Mouse (Mus musculus): ENCODE measurements around the gene Ckb.

The Ckb gene

DNA sequence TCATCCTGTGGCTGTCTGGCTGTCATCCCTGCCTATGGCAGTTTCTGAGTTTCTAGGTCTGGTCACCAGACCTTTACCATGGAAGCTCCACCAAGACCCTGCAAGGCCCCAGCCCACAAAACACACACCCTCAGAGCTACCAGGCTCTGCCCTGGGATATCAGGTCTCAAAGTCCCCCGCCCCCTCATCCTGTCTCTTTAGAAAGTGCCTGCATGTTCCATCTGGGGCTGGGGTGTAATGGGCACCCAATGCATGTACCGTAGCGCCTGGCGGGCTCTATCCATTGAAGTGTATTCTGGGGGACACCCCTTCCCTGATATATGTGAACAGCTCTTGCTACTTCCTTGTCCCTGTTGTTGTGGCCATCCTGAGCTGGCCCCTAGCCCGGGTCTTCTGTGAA lies 20.8 kb upstream of the Ckb start:
- DNase-seq (ENCODE audit: low read depth, low spot score), result no peak

DNA sequence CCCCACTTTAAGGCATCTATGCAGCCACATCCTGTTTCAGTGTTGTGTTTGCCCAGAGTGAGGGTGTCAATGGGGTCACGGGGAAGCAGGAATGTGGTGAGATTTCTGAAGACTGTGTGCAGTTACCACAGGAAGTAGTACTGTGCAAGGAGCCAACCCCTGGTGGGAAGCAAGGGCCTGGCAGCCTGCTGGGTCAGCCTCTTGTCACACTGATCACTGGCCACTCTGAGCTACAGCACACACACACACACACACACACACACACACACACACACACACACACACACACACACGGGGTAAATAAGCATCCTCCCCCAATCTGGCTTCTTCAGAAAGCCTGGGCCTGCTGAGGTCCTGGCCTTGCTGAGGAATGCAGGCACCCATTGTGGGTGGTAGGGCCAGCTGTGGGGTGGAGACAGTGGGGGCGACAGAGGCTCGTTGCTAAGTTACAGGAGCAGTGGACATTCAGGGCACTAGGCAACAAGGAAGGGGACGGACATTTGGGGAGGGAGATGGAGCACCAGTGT lies 19.3 kb upstream of the Ckb start:
- DNase-seq (ENCODE audit: low read depth, low spot score), result peak; percentile 88

DNA sequence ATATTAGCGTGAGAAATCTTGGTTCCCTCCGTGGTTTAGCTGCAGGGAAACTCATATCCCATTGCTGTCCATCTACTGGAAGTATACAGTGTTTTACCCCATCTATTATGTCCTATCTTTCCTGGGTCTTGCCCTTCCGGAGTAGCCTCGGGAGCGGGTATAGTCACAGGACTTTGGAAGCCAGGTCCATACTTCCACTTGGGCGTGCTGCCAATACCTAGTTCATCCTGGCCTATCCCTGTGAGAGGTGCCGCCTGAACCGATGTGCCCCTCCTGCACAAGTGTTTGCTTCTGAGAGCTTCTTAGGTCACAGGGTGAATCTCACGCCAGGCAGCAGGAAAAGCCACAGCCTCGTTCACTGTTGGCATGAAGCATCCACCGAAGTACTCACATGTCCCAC lies 17.3 kb upstream of the Ckb start:
- DNase-seq (ENCODE audit: low read depth, low spot score), result no peak

GRCm38 (mm10) chr12:111688069-111688428 lies 15.9 kb upstream of the Ckb start:
- DNase-seq (ENCODE audit: low read depth, low spot score), result no peak

DNA sequence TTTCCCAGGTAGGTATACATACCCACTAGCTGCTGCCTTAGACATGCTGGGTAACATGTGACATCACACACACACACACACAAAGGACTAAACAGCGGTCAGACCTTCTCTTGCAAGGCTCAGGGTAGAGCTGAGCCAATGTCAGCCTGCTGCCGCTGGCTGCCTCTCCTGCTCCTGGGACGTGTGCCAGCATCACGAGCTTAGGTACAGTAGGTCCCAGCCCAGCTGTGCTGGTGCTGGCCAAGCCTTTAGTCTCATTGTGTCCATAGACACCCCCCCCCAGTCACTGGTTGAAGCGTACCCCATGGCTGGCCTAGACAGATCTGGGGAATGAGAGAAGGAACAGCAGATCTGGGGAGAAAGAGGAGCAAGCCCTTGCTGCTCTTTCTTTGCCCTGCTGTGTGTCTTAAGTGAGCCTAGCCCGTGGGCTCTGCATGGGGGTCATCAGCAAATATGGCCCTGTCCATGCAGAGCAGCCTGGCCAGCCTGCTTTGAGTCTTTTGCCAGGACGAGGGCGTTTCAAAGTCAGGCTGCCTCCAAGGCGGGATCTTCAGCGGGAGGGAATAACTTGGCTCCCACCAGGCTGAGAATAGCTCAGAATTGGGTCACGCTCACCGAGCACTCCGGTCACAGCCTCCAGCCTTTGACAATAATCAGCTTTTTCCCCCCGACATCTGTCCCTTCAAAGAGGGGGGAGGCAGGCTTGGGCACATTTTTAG lies 15.4 kb upstream of the Ckb start:
- DNase-seq (ENCODE audit: low read depth, low spot score), result peak; percentile 42

- no peak for DNase-seq (ENCODE audit: low read depth, low spot score)
Measured at GRCm38 (mm10) chr12:111686390-111686789, 14.3 kb upstream of the Ckb start.

- no peak for DNase-seq (ENCODE audit: low read depth, low spot score)
Measured at GRCm38 (mm10) chr12:111682806-111683205, 10.7 kb upstream of the Ckb start.

- DNase-seq (ENCODE audit: low read depth, low spot score), result no peak
Measured at GRCm38 (mm10) chr12:111682003-111682402, 9.9 kb upstream of the Ckb start.

GRCm38 (mm10) chr12:111681305-111681704 lies 9.2 kb upstream of the Ckb start:
- DNase-seq (ENCODE audit: low read depth, low spot score), result no peak

DNA sequence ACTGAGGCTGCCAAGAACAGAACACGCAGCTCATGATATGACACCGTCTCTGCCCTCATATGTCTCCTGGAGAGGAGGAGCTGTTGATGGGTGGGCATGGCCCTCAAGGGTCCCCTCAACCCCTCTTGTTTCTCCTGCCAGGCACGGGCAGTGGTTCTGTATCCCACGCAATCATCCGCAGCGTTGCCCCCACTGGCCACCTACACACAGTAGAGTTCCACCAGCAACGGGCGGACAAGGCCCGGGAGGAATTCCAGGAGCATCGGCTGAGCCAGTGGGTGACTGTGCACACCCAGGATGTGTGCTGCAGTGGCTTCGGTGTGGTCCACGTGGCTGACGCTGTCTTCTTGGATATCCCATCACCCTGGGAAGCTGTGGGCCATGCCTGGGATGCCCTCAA lies 8.5 kb upstream of the Ckb start:
- DNase-seq (ENCODE audit: low read depth, low spot score), result no peak

DNA sequence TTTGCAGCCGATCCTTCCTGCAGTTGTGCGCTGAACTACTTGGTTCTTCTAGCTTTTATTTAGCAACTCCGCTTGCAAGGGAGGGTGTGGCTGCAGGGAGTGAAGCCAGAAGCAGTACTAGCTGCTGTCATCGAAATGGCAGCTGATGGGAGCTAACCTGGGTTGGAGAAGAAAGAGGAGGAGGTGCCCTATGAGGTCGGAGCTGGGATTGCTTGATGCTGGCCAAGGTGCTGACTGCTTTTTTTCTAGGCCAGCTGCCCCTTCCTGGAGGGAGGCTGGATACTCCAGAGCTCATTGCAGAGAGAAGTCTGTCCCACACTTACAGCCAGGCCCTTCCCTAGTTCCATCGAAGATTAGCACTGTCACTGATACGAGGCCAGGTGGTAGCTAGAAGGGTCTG lies 6.9 kb upstream of the Ckb start:
- peak; percentile 58 for DNase-seq (ENCODE audit: low read depth, low spot score)

DNA sequence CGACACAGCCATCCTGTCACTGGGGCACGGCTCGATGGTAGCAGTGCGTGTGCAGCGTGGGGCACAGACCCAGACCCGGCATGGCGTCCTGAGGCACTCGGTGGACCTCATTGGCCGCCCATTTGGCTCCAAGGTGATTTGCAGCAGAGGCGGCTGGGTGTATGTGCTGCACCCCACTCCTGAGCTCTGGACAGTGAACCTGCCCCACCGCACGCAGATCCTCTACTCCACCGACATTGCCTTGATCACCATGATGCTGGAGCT lies 6.5 kb upstream of the Ckb start:
- no peak for DNase-seq (ENCODE audit: low read depth, low spot score)

DNA sequence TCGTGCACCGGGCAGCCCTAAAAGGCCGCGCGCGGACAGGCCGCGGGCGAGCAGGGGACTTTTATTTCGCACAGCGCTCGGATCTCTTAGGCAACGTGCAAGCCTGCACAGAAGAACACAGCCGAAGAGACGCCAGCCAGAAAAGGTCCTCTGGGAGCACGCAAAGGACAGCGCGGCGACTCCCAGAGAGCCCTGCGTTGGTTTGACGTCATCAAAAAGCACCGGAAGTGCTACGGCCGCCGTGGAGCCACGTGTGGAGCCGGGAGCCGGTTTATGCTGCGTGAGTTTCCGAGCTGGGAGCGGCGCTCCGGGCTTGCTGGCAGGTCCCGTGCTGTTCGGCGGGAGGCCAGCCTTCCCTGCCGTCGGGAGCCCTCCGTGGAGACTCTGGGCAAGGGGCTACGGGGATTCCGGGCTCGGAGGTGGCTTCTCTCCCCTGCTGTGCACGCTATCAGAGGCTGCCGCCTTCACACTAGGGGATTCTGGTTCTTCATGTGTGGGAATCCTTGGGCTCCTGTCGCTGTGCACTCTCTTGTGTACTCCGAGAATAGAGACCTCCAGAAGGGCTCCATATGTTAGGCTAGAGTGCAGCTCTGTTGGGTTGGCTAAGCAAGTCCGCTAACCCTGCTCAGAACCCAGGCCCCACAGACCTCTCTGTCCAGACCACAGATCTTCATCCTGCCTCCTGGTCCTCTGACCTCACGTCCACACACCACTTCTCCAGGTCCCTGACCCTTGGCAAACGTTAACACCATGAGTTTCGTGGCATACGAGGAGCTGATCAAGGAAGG lies 5.9 kb upstream of the Ckb start, which contains the start of gene Trmt61a:
Gene Trmt61a (plus strand): TSS at position 224 of the 788 bp plus-strand sequence.
- peak; percentile 96 for DNase-seq (ENCODE audit: low read depth, low spot score)

DNA sequence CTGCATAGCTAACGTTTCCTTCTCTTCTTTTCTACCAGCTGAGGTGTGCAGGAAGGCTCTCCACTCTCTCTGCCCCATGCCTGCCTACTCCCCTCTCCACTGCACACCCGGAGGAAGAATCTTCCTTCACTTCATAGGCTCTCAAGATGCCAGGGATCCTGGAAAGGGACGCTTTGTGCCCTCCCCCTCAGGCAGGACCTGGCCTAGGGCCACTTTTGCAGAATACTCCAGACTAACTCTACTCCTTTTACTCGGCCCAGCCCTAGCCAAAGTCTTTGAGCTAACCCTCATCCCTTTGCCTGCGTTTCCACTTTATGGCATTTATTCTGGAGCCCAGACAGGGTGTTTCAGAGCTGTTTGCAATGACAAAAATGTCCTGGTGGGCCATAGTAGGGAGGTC lies 5.3 kb upstream of the Ckb start:
- peak; percentile 56 for DNase-seq (ENCODE audit: low read depth, low spot score)

- no peak for DNase-seq (ENCODE audit: low read depth, low spot score)
Measured at GRCm38 (mm10) chr12:111675797-111676580, 3.9 kb upstream of the Ckb start.

DNA sequence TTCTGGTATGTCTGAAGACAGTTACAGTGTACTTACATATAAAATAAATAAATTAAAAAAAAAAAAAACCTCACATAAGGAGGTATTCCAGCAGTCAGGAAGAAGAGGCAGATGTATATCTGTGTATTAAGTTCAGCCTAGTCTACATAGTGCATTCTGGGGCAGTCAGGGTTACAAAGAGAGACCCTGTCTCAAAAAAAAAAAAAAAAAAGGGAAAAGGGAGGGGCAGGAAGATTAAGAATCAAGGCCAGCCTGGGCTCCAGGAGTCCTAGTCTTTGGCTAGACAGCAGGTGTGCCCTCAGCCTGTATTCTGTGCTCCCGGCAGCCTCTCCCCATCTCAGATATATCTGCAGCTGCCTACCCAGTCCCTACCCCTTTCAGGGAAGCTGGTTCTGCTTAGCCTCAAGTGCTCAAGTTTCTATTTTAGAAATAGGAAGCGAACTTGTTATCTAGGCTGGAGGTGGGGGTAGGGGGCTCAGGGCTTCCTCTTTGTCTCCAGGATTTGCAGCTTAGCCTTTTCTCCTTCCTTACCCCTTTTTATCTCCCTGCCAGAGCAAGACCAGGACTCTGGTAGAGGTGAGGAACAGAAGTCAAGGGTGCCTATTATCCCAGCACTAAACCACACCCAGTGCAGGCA lies 2.8 kb upstream of the Ckb start:
- DNase-seq (ENCODE audit: low read depth, low spot score), result no peak

DNA sequence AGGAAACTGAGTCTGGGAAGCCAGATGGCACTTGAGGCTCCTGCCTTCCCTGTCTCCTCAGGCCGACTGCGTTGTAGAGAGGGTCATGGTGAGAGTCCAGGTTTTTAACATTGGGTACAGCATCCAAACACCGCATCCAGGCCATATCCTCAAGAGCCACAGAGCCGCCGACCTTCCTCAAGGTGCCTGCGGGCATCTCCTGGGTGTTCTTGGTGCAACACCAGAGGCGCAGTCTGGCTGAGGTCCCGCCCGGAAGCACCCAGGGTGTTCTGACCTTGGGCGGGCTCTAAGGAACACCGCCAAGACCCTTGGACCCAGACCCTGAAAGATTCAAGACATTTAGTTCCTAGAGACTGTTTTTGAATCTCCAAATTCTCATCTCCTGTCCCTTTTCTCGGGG lies 443 bp upstream of the Ckb start:
- no peak for DNase-seq (ENCODE audit: low read depth, low spot score)

DNA sequence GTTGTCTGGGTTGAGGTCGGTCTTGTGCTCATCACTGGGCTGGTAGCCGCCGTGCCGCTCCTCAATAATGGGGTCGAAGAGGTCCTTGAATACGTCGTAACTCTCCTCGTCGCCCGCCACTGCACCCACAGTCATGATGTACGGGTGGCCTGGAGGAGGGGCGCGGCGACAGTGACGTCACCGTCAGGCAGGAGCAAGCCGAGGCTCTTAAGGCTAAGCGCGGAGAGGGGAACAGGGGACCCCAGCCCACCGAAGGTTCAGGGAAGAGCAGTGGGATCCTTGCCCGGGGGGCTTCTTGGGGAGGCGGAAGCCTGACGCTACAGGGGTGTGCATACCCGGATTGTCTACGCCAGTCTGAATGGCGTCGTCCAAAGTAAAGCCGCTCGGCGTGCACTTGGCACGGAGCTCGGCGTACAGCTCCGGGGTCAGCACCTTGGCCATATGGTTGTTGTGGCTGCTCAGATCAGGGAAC lies 671 bp downstream of the Ckb start:
- no peak for DNase-seq (ENCODE audit: low read depth, low spot score)

- no peak for DNase-seq (ENCODE audit: low read depth, low spot score)
Measured at GRCm38 (mm10) chr12:111670976-111671375, 1.2 kb downstream of the Ckb start.

- no peak for DNase-seq (ENCODE audit: low read depth, low spot score)
Measured at GRCm38 (mm10) chr12:111670371-111670971, 1.7 kb downstream of the Ckb start.

GRCm38 (mm10) chr12:111669961-111670360 lies 2.2 kb downstream of the Ckb start:
- DNase-seq (ENCODE audit: low read depth, low spot score), result no peak

All from 3T3-L1 (cell line).